Mouse (Mus musculus) forebrain, postnatal 0 days (tissue): ENCODE data around the gene Bag3. TPM values are rescaled to one million over a fixed set of nuclear protein-coding genes. Genes with fewer than 3 reads are reported as not detected.

ENCODE experiments used
- ATAC-seq: fragments of 200-750 bp; cut with Nextera tagmentation; 2 replicates; pipeline ENCODE4 v1.8.0; 2017; ENCODE audit warnings: mild to moderate bottlenecking, moderate library complexity
- DNase-seq: peaks from one replicate; pipeline ENCODE4 v3.0.0-alpha.2; 2015
- H3K27ac ChIP-seq: fragments of 300-500 bp; sonication (generic); 2 replicates; pipeline ENCODE4 v1.5.1; 2014; ENCODE audit warnings: low read depth, mild to moderate bottlenecking, antibody characterized with exemption, low read length, moderate library complexity, mixed read lengths
- H3K27me3 ChIP-seq: fragments of 300-500 bp; sonication (generic); 2 replicates; pipeline ENCODE4 v1.6.1; 2014; ENCODE audit warnings: mild to moderate bottlenecking, low read length, mixed read lengths; ENCODE audit not compliant: insufficient read depth
- H3K36me3 ChIP-seq: fragments of 300-500 bp; sonication (generic); 2 replicates; pipeline ENCODE4 v1.6.1; 2014; ENCODE audit warnings: mild to moderate bottlenecking, moderate library complexity; ENCODE audit not compliant: insufficient read depth
- H3K4me1 ChIP-seq: fragments of 300-500 bp; sonication (generic); 2 replicates; pipeline ENCODE4 v1.6.1; 2014; ENCODE audit warnings: antibody characterized with exemption; ENCODE audit not compliant: insufficient read depth
- H3K4me2 ChIP-seq: fragments of 300-500 bp; sonication (generic); 2 replicates; pipeline ENCODE4 v1.6.1; 2014; ENCODE audit warnings: low read depth, mild to moderate bottlenecking, moderate library complexity
- H3K4me3 ChIP-seq: fragments of 300-500 bp; sonication (generic); 2 replicates; pipeline ENCODE4 v1.5.1; 2014; ENCODE audit warnings: low read depth, low read length, mixed read lengths
- H3K9ac ChIP-seq: fragments of 300-500 bp; sonication (generic); 2 replicates; pipeline ENCODE4 v1.6.1; 2014; ENCODE audit warnings: mild to moderate bottlenecking
- H3K9me3 ChIP-seq: fragments of 300-500 bp; sonication (generic); 2 replicates; pipeline ENCODE4 v1.6.1; 2016; ENCODE audit warnings: low read length
- CTCF ChIP-seq: sonication (generic); IDR thresholded peaks from 2 replicates; pipeline ENCODE4 v1.5.1; 2016; ENCODE audit warnings: antibody characterized with exemption, control low read depth, low read depth
- WGBS: fragments of 180-500 bp; shearing (Covaris S2); extraction: QIAGEN DNeasy Blood & Tissue Kit; methylation state at CpG from one replicate; pipeline ENCODE4 v1.1.7; 2014; 5-methylcytosine and 5-hydroxymethylcytosine counted together
- polyA plus RNA-seq: library from polyadenylated mRNA; unstranded; fragments of >200 nt; fragmentation: Nextera tagmentation; extraction: Ambion mirVana; gene quantifications from 2 replicates; pipeline ENCODE4 v1.2.1, GENCODE M21; 2015
- total RNA-seq: library from RNA; depleted of rRNA; stranded (reverse); fragments of >200 nt; gene quantifications from 2 replicates; pipeline ENCODE4 v1.2.3, GENCODE M21; 2014

The Bag3 gene
- total and polyA plus RNA-seq, 2 experiments from 2014 or later, result 3.8 to 4.1 TPM

- H3K36me3 ChIP-seq, result no peaks in the 10 kb centered on the region
- no peaks in the 10 kb centered on the region for H3K9me3 ChIP-seq
- H3K9ac ChIP-seq, result no peak overlapping the region
- 80% methylated on average over 4 of the region's 4 CpGs for WGBS
- H3K4me2 ChIP-seq, result no peak overlapping the region
- DNase-seq, result no peak
- no peak for ATAC-seq
- TF ChIP-seq CTCF, result no peak
- no peaks in the 10 kb centered on the region for H3K27me3 ChIP-seq
- H3K4me3 ChIP-seq, result no peak overlapping the region
- no peak overlapping the region for H3K27ac ChIP-seq
- no peaks in the 10 kb centered on the region for H3K4me1 ChIP-seq
Observed at GRCm38 (mm10) chr7:128542488-128542887, 19.1 kb downstream of the Bag3 start.

- no peaks in the 10 kb centered on the region for H3K9me3 ChIP-seq
- H3K27me3 ChIP-seq, result no peaks in the 10 kb centered on the region
- no peaks in the 10 kb centered on the region for H3K4me1 ChIP-seq
- ATAC-seq (no peak), DNase-seq (no peak)
- H3K4me2 ChIP-seq, result no peak overlapping the region
- H3K9ac ChIP-seq, result no peak overlapping the region
- WGBS, result 77% methylated on average over 14 of the region's 14 CpGs
- no peaks in the 10 kb centered on the region for H3K36me3 ChIP-seq
- TF ChIP-seq CTCF, result no peak
- no peak overlapping the region for H3K4me3 ChIP-seq
- H3K27ac ChIP-seq, result no peak overlapping the region
Observed at GRCm38 (mm10) chr7:128543148-128543855, 19.9 kb downstream of the Bag3 start.

GRCm38 (mm10) chr7:128543961-128544360 is 20.5 kb downstream of the Bag3 start:
- no peak for ATAC-seq
- H3K4me2 ChIP-seq, result no peak overlapping the region
- H3K36me3 ChIP-seq, result no peaks in the 10 kb centered on the region
- DNase-seq, result no peak
- no peaks in the 10 kb centered on the region for H3K27me3 ChIP-seq
- H3K27ac ChIP-seq, result no peak overlapping the region
- WGBS, result 83% methylated on average over 3 of the region's 3 CpGs
- no peaks in the 10 kb centered on the region for H3K4me1 ChIP-seq
- H3K9me3 ChIP-seq, result no peaks in the 10 kb centered on the region
- no peak for TF ChIP-seq CTCF
- H3K9ac ChIP-seq, result no peak overlapping the region
- no peak overlapping the region for H3K4me3 ChIP-seq

GRCm38 (mm10) chr7:128544566-128545262 is 21.3 kb downstream of the Bag3 start:
- peak; percentile 21 for DNase-seq
- H3K4me3 ChIP-seq, result no peak overlapping the region
- no peak overlapping the region for H3K9ac ChIP-seq
- H3K4me1 ChIP-seq, result 0 out of 2 replicates have a peak, but pooled peaks cover 3% of the 10 kb centered on the region
- no peak overlapping the region for H3K27ac ChIP-seq
- H3K36me3 ChIP-seq, result no peaks in the 10 kb centered on the region
- 56% methylated on average over 7 of the region's 7 CpGs for WGBS
- no peak for TF ChIP-seq CTCF
- no peaks in the 10 kb centered on the region for H3K9me3 ChIP-seq
- ATAC-seq, result peak; percentile 45; the same call in 1 of the 2 replicates
- no peak overlapping the region for H3K4me2 ChIP-seq
- no peaks in the 10 kb centered on the region for H3K27me3 ChIP-seq

- no peak overlapping the region for H3K4me3 ChIP-seq
- no peak overlapping the region for H3K27ac ChIP-seq
- 93% methylated on average over 8 of the region's 8 CpGs for WGBS
- H3K9me3 ChIP-seq, result no peaks in the 10 kb centered on the region
- no peak overlapping the region for H3K9ac ChIP-seq
- no peak for DNase-seq
- no peak for ATAC-seq
- TF ChIP-seq CTCF, result no peak
- H3K4me2 ChIP-seq, result no peak overlapping the region
- H3K27me3 ChIP-seq, result no peaks in the 10 kb centered on the region
- H3K36me3 ChIP-seq, result no peaks in the 10 kb centered on the region
- peaks cover 10% of the 10 kb centered on the region; the same call in 1 of the 2 replicates for H3K4me1 ChIP-seq
Observed at GRCm38 (mm10) chr7:128546031-128546430, 22.6 kb downstream of the Bag3 start.

GRCm38 (mm10) chr7:128549137-128549536 is 25.7 kb downstream of the Bag3 start:
- H3K9ac ChIP-seq, result no peak overlapping the region
- no peak for TF ChIP-seq CTCF
- no peak overlapping the region for H3K27ac ChIP-seq
- H3K4me3 ChIP-seq, result no peak overlapping the region
- H3K4me2 ChIP-seq, result no peak overlapping the region
- H3K36me3 ChIP-seq, result no peaks in the 10 kb centered on the region
- DNase-seq (no peak), ATAC-seq (no peak)
- H3K4me1 ChIP-seq, result peaks cover 10% of the 10 kb centered on the region; the same call in 1 of the 2 replicates
- WGBS, result 43% methylated on average over 4 of the region's 4 CpGs
- no peaks in the 10 kb centered on the region for H3K9me3 ChIP-seq
- no peaks in the 10 kb centered on the region for H3K27me3 ChIP-seq

GRCm38 (mm10) chr7:128550328-128551086 is 27.1 kb downstream of the Bag3 start:
- Histone ChIP-seq H3K27me3 (no peaks in the 10 kb centered on the region), H3K27ac (peak overlapping the region; percentile 82), H3K36me3 (no peaks in the 10 kb centered on the region), H3K4me1 (peaks cover 10% of the 10 kb centered on the region; the same call in 1 of the 2 replicates), H3K4me2 (no peak overlapping the region), H3K4me3 (no peak overlapping the region), H3K9me3 (no peaks in the 10 kb centered on the region), H3K9ac (no peak overlapping the region)
- peak; percentile 65 for DNase-seq
- ATAC-seq, result peak; percentile 86
- 2% methylated on average over 1 of the region's 1 CpGs for WGBS
- no peak for TF ChIP-seq CTCF
